Mouse (Mus musculus) forebrain, embryonic 13.5 days (tissue): ENCODE results near the gene Pdcd1lg2. TPM values are rescaled to one million over a fixed set of nuclear protein-coding genes. Genes with fewer than 3 reads are reported as not detected.

ENCODE experiments used
- ATAC-seq: fragments of 200-750 bp; cut with Nextera tagmentation; 2 replicates; pipeline ENCODE4 v1.8.0; 2017
- H3K27ac ChIP-seq: fragments of 300-500 bp; sonication (generic); 2 replicates; pipeline ENCODE4 v1.5.1; 2015; ENCODE audit warnings: inconsistent platforms, mild to moderate bottlenecking, moderate library complexity
- H3K27me3 ChIP-seq: fragments of 300-500 bp; sonication (generic); 2 replicates; pipeline ENCODE4 v1.6.1; 2015; ENCODE audit warnings: mild to moderate bottlenecking, inconsistent platforms
- H3K36me3 ChIP-seq: fragments of 300-500 bp; sonication (generic); 2 replicates; pipeline ENCODE4 v1.6.1; 2015; ENCODE audit warnings: mild to moderate bottlenecking, inconsistent platforms; ENCODE audit not compliant: poor library complexity, severe bottlenecking
- H3K4me1 ChIP-seq: fragments of 300-500 bp; sonication (generic); 2 replicates; pipeline ENCODE4 v1.6.1; 2015; ENCODE audit warnings: inconsistent platforms
- H3K4me2 ChIP-seq: fragments of 300-500 bp; sonication (generic); 2 replicates; pipeline ENCODE4 v1.6.1; 2015; ENCODE audit warnings: inconsistent platforms, mild to moderate bottlenecking, moderate library complexity
- H3K4me3 ChIP-seq: fragments of 300-500 bp; sonication (generic); 2 replicates; pipeline ENCODE4 v1.5.1; 2015; ENCODE audit warnings: mild to moderate bottlenecking, inconsistent platforms
- H3K9ac ChIP-seq: fragments of 300-500 bp; sonication (generic); 2 replicates; pipeline ENCODE4 v1.6.1; 2015; ENCODE audit warnings: mild to moderate bottlenecking, inconsistent platforms
- H3K9me3 ChIP-seq: fragments of 300-500 bp; sonication (generic); replicated peaks from 2 replicates; pipeline ENCODE4 v1.6.1; 2016; ENCODE audit warnings: inconsistent platforms
- WGBS: fragments of 180-500 bp; shearing (Covaris S2); methylation state at CpG from one replicate; pipeline ENCODE4 v1.1.7; 2015; 5-methylcytosine and 5-hydroxymethylcytosine counted together
- polyA plus RNA-seq: library from polyadenylated mRNA; unstranded; fragments of >200 nt; fragmentation: Nextera tagmentation; extraction: Ambion mirVana; gene quantifications from 2 replicates; pipeline ENCODE4 v1.2.1, GENCODE M21; 2015

The Pdcd1lg2 gene
- polyA plus RNA-seq = not detected in 2 replicates

GRCm38 (mm10) chr19:29410619-29411018 is at the start of gene Pdcd1lg2:
Gene Pdcd1lg2, plus strand, starts transcription at chr19:29410919.
- Histone ChIP-seq H3K36me3 (no peaks in the 10 kb centered on the region), H3K27ac (no peak within 1 kb of the TSS), H3K9ac (no peak within 1 kb of the TSS), H3K4me2 (no peak within 1 kb of the TSS), H3K9me3 (no peaks in the 10 kb centered on the region), H3K4me3 (no peak within 1 kb of the TSS), H3K4me1 (no peaks in the 10 kb centered on the region; the same call in 1 of the 2 replicates), H3K27me3 (no peaks in the 10 kb centered on the region)
- 81% methylated on average over 4 of the region's 4 CpGs for WGBS
- no peak for ATAC-seq

- Histone ChIP-seq H3K4me2 (peak overlapping the region; percentile 71), H3K4me3 (peak overlapping the region; percentile 66), H3K4me1 (peaks cover 23% of the 10 kb centered on the region), H3K36me3 (peaks cover 2% of the 10 kb centered on the region; the same call in 1 of the 2 replicates), H3K9me3 (no peaks in the 10 kb centered on the region), H3K27me3 (no peaks in the 10 kb centered on the region), H3K9ac (peak overlapping the region; percentile 75), H3K27ac (no peak overlapping the region)
- 2% methylated on average over 33 of the region's 33 CpGs for WGBS
- ATAC-seq = peak; percentile 100
Measured at GRCm38 (mm10) chr19:29361468-29362130, 49.1 kb upstream of the Pdcd1lg2 start.

GRCm38 (mm10) chr19:29362173-29362930 is 48.4 kb upstream of the Pdcd1lg2 start:
- Histone ChIP-seq H3K36me3 (no peaks in the 10 kb centered on the region), H3K9me3 (no peaks in the 10 kb centered on the region), H3K4me1 (peaks cover 30% of the 10 kb centered on the region), H3K4me3 (peak overlapping the region; percentile 66), H3K9ac (peak overlapping the region; percentile 75), H3K27ac (no peak overlapping the region), H3K4me2 (peak overlapping the region; percentile 71), H3K27me3 (no peaks in the 10 kb centered on the region)
- peak; percentile 52 for ATAC-seq
- WGBS = 46% methylated on average over 13 of the region's 13 CpGs

GRCm38 (mm10) chr19:29363557-29363956 is 47.2 kb upstream of the Pdcd1lg2 start:
- no peak overlapping the region for H3K4me3 ChIP-seq
- H3K4me1 ChIP-seq = peaks cover 33% of the 10 kb centered on the region
- H3K27ac ChIP-seq = no peak overlapping the region
- 90% methylated on average over 7 of the region's 7 CpGs for WGBS
- no peaks in the 10 kb centered on the region for H3K36me3 ChIP-seq
- H3K4me2 ChIP-seq = no peak overlapping the region
- H3K9ac ChIP-seq = no peak overlapping the region
- no peaks in the 10 kb centered on the region for H3K9me3 ChIP-seq
- H3K27me3 ChIP-seq = no peaks in the 10 kb centered on the region
- ATAC-seq = no peak

GRCm38 (mm10) chr19:29364076-29364475 is 46.6 kb upstream of the Pdcd1lg2 start:
- Histone ChIP-seq H3K9ac (no peak overlapping the region), H3K4me1 (peaks cover 33% of the 10 kb centered on the region), H3K36me3 (no peaks in the 10 kb centered on the region), H3K27ac (no peak overlapping the region), H3K4me2 (no peak overlapping the region), H3K9me3 (no peaks in the 10 kb centered on the region), H3K4me3 (no peak overlapping the region), H3K27me3 (no peaks in the 10 kb centered on the region)
- 81% methylated on average over 5 of the region's 5 CpGs for WGBS
- no peak for ATAC-seq

GRCm38 (mm10) chr19:29365105-29365504 is 45.6 kb upstream of the Pdcd1lg2 start:
- 19% methylated on average over 3 of the region's 3 CpGs for WGBS
- ATAC-seq = no peak
- Histone ChIP-seq H3K27me3 (no peaks in the 10 kb centered on the region), H3K27ac (no peak overlapping the region), H3K4me1 (peaks cover 31% of the 10 kb centered on the region), H3K4me2 (no peak overlapping the region), H3K9me3 (no peaks in the 10 kb centered on the region), H3K36me3 (no peaks in the 10 kb centered on the region), H3K4me3 (no peak overlapping the region), H3K9ac (no peak overlapping the region)

GRCm38 (mm10) chr19:29366226-29366968 is 44.3 kb upstream of the Pdcd1lg2 start:
- ATAC-seq = no peak
- WGBS = 59% methylated on average over 20 of the region's 20 CpGs
- H3K4me1 ChIP-seq = peaks cover 19% of the 10 kb centered on the region
- H3K27ac ChIP-seq = no peak overlapping the region
- peak overlapping the region; percentile 80 for H3K4me2 ChIP-seq
- H3K9me3 ChIP-seq = no peaks in the 10 kb centered on the region
- no peaks in the 10 kb centered on the region for H3K36me3 ChIP-seq
- H3K4me3 ChIP-seq = peak overlapping the region; percentile 43
- no peaks in the 10 kb centered on the region for H3K27me3 ChIP-seq
- H3K9ac ChIP-seq = no peak overlapping the region; the same call in 1 of the 2 replicates

- Histone ChIP-seq H3K9ac (peak within 1 kb of the TSS; percentile 58), H3K4me3 (peak within 1 kb of the TSS; percentile 43), H3K4me1 (peaks cover 19% of the 10 kb centered on the region), H3K4me2 (peak within 1 kb of the TSS; percentile 80), H3K27me3 (no peaks in the 10 kb centered on the region), H3K27ac (no peak within 1 kb of the TSS), H3K36me3 (no peaks in the 10 kb centered on the region), H3K9me3 (no peaks in the 10 kb centered on the region)
- WGBS = 5% methylated on average over 26 of the region's 26 CpGs
- 0 out of 2 replicates have a peak, but pooled peaks have one; percentile 54 for ATAC-seq
Measured at GRCm38 (mm10) chr19:29366969-29367622, 43.6 kb upstream of the Pdcd1lg2 start, which contains the start of the genes Plgrkt and Cd274. Gene Plgrkt, minus strand, starts transcription at chr19:29367390. Gene Cd274, plus strand, starts transcription at chr19:29367455.

- no peak for ATAC-seq
Measured at GRCm38 (mm10) chr19:29368041-29368440, 42.7 kb upstream of the Pdcd1lg2 start.

GRCm38 (mm10) chr19:29368671-29369309 is 41.9 kb upstream of the Pdcd1lg2 start:
- no peak for ATAC-seq
- WGBS = 86% methylated on average over 3 of the region's 3 CpGs
- no peak overlapping the region for H3K27ac ChIP-seq
- no peaks in the 10 kb centered on the region for H3K36me3 ChIP-seq
- H3K9ac ChIP-seq = no peak overlapping the region
- no peaks in the 10 kb centered on the region for H3K9me3 ChIP-seq
- no peak overlapping the region for H3K4me2 ChIP-seq
- H3K4me3 ChIP-seq = no peak overlapping the region
- no peaks in the 10 kb centered on the region for H3K27me3 ChIP-seq
- peaks cover 12% of the 10 kb centered on the region for H3K4me1 ChIP-seq

More at GRCm38 (mm10) chr19:29368041-29368440, 42.7 kb upstream of the Pdcd1lg2 start:
- no peak overlapping the region for H3K27ac ChIP-seq
- no peak overlapping the region for H3K4me3 ChIP-seq
- WGBS = 86% methylated on average over 2 of the region's 2 CpGs
- H3K4me2 ChIP-seq = no peak overlapping the region
- H3K27me3 ChIP-seq = no peaks in the 10 kb centered on the region
- no peaks in the 10 kb centered on the region for H3K9me3 ChIP-seq
- H3K4me1 ChIP-seq = peaks cover 12% of the 10 kb centered on the region
- no peak overlapping the region for H3K9ac ChIP-seq
- H3K36me3 ChIP-seq = no peaks in the 10 kb centered on the region

- H3K27ac ChIP-seq = no peak overlapping the region
- no peak overlapping the region for H3K4me3 ChIP-seq
- WGBS = 81% methylated on average over 12 of the region's 12 CpGs
- H3K36me3 ChIP-seq = no peaks in the 10 kb centered on the region
- H3K9ac ChIP-seq = no peak overlapping the region
- peaks cover 12% of the 10 kb centered on the region for H3K4me1 ChIP-seq
- no peak overlapping the region for H3K4me2 ChIP-seq
- H3K27me3 ChIP-seq = no peaks in the 10 kb centered on the region
- ATAC-seq = no peak
- H3K9me3 ChIP-seq = no peaks in the 10 kb centered on the region
Measured at GRCm38 (mm10) chr19:29370112-29370511, 40.6 kb upstream of the Pdcd1lg2 start.
